Mouse (Mus musculus) stomach, embryonic 14.5 days (tissue): ENCODE data around the gene Dagla. TPM values are rescaled to one million over a fixed set of nuclear protein-coding genes. Genes with fewer than 3 reads are reported as not detected.
A peak's percentile ranks its signal among the peaks of the same experiment; 100 is the strongest.

Experiments
- ATAC-seq: fragments of 200-750 bp; cut with Nextera tagmentation; 2 replicates; pipeline ENCODE4 v1.8.0; 2017; ENCODE audit warnings: low read depth, moderate TSS enrichment; ENCODE audit not compliant: insufficient number of reproducible peaks, insufficient read depth, low FRiP score
- H3K27ac ChIP-seq: fragments of 300-500 bp; sonication (generic); 2 replicates; pipeline ENCODE4 v1.5.1; 2014; ENCODE audit warnings: mild to moderate bottlenecking, low read length, moderate library complexity, mixed read lengths
- H3K27me3 ChIP-seq: fragments of 300-500 bp; sonication (generic); 2 replicates; pipeline ENCODE4 v1.6.1; 2014; ENCODE audit warnings: low read length, control low read depth, mixed read lengths; ENCODE audit not compliant: control insufficient read depth, insufficient read depth
- H3K36me3 ChIP-seq: fragments of 300-500 bp; sonication (generic); 2 replicates; pipeline ENCODE4 v1.6.1; 2014; ENCODE audit warnings: mild to moderate bottlenecking, control low read depth, low read length, moderate library complexity, mixed read lengths; ENCODE audit not compliant: control insufficient read depth, insufficient read depth
- H3K4me1 ChIP-seq: fragments of 300-500 bp; sonication (generic); 2 replicates; pipeline ENCODE4 v1.6.1; 2014; ENCODE audit warnings: low read length, control low read depth, mixed read lengths; ENCODE audit not compliant: control insufficient read depth, insufficient read depth
- H3K4me2 ChIP-seq: fragments of 300-500 bp; sonication (generic); replicated peaks from 2 replicates; pipeline ENCODE4 v1.6.1; 2014; ENCODE audit warnings: low read depth, low read length, control low read depth
- H3K4me3 ChIP-seq: fragments of 300-500 bp; sonication (generic); 2 replicates; pipeline ENCODE4 v1.5.1; 2014; ENCODE audit warnings: low read depth, low read length, control low read depth
- H3K9ac ChIP-seq: fragments of 300-500 bp; sonication (generic); replicated peaks from 2 replicates; pipeline ENCODE4 v1.6.1; 2014; ENCODE audit warnings: low read depth, mild to moderate bottlenecking, control low read depth, low read length, moderate library complexity, mixed read lengths
- H3K9me3 ChIP-seq: fragments of 300-500 bp; sonication (generic); 2 replicates; pipeline ENCODE4 v1.6.1; 2016; ENCODE audit warnings: low read depth, low read length, control low read depth; ENCODE audit not compliant: control insufficient read depth
- whole genome bisulfite sequencing: fragments of 180-500 bp; shearing (Covaris S2); extraction: QIAGEN DNeasy Blood & Tissue Kit; methylation state at CpG from one replicate; pipeline ENCODE4 v1.1.7; 2014; 5-methylcytosine and 5-hydroxymethylcytosine counted together
- polyA plus RNA-seq: library from polyadenylated mRNA; unstranded; fragments of >200 nt; fragmentation: Nextera tagmentation; extraction: Ambion mirVana; gene quantifications from 2 replicates; pipeline ENCODE4 v1.2.1, GENCODE M21; 2014

The Dagla gene
- polyA plus RNA-seq, 1 experiment from 2014 or later, result 2.9 TPM

- Histone ChIP-seq H3K4me2 (no peak overlapping the region), H3K36me3 (no peaks in the 10 kb centered on the region), H3K9me3 (no peaks in the 10 kb centered on the region), H3K27me3 (no peaks in the 10 kb centered on the region), H3K4me1 (peaks cover 25% of the 10 kb centered on the region), H3K9ac (no peak overlapping the region), H3K27ac (no peak overlapping the region), H3K4me3 (no peak overlapping the region)
- ATAC-seq, result no peak
- 66% methylated on average over 14 of the region's 14 CpGs for WGBS
These were observed 23.7 kb downstream of the Dagla start for GRCm38 (mm10) chr19:10280771-10281540.

GRCm38 (mm10) chr19:10279668-10280067, 25.0 kb downstream of the Dagla start:
- no peak overlapping the region for H3K4me2 ChIP-seq
- WGBS, result 81% methylated on average over 9 of the region's 9 CpGs
- H3K4me3 ChIP-seq, result no peak overlapping the region
- H3K27me3 ChIP-seq, result no peaks in the 10 kb centered on the region
- no peak overlapping the region for H3K27ac ChIP-seq
- no peaks in the 10 kb centered on the region for H3K9me3 ChIP-seq
- peaks cover 25% of the 10 kb centered on the region for H3K4me1 ChIP-seq
- no peak overlapping the region for H3K9ac ChIP-seq
- no peak for ATAC-seq
- H3K36me3 ChIP-seq, result no peaks in the 10 kb centered on the region

- Histone ChIP-seq H3K4me2 (no peak overlapping the region), H3K9ac (no peak overlapping the region), H3K36me3 (no peaks in the 10 kb centered on the region), H3K9me3 (no peaks in the 10 kb centered on the region), H3K27ac (peak overlapping the region; percentile 96; the same call in 1 of the 2 replicates), H3K4me1 (peaks cover 32% of the 10 kb centered on the region), H3K27me3 (no peaks in the 10 kb centered on the region), H3K4me3 (no peak overlapping the region)
- no peak for ATAC-seq
- WGBS, result 25% methylated on average over 6 of the region's 6 CpGs
These were observed 25.9 kb downstream of the Dagla start for GRCm38 (mm10) chr19:10278669-10279324.

- no peaks in the 10 kb centered on the region for H3K27me3 ChIP-seq
- no peak overlapping the region for H3K4me3 ChIP-seq
- H3K4me2 ChIP-seq, result peak overlapping the region; percentile 26; the same call in 1 of the 2 replicates
- H3K27ac ChIP-seq, result peak overlapping the region; percentile 96
- H3K9me3 ChIP-seq, result no peaks in the 10 kb centered on the region
- 28% methylated on average over 5 of the region's 5 CpGs for WGBS
- no peaks in the 10 kb centered on the region for H3K36me3 ChIP-seq
- H3K9ac ChIP-seq, result peak overlapping the region; percentile 18; the same call in 1 of the 2 replicates
- peaks cover 41% of the 10 kb centered on the region for H3K4me1 ChIP-seq
- peak; percentile 90 for ATAC-seq
These were observed 26.9 kb downstream of the Dagla start for GRCm38 (mm10) chr19:10277759-10278158.

- 14% methylated on average over 17 of the region's 17 CpGs for WGBS
- Histone ChIP-seq H3K27me3 (no peaks in the 10 kb centered on the region), H3K9ac (peak overlapping the region; percentile 18; the same call in 1 of the 2 replicates), H3K4me2 (peak overlapping the region; percentile 26; the same call in 1 of the 2 replicates), H3K36me3 (no peaks in the 10 kb centered on the region), H3K4me1 (peaks cover 45% of the 10 kb centered on the region), H3K27ac (peak overlapping the region; percentile 96), H3K4me3 (no peak overlapping the region), H3K9me3 (no peaks in the 10 kb centered on the region)
- peak; percentile 48; the same call in 1 of the 2 replicates for ATAC-seq
These were observed 27.3 kb downstream of the Dagla start for GRCm38 (mm10) chr19:10277331-10277730.

GRCm38 (mm10) chr19:10276483-10277144, 28.1 kb downstream of the Dagla start:
- Histone ChIP-seq H3K4me3 (no peak overlapping the region), H3K4me1 (peaks cover 46% of the 10 kb centered on the region), H3K36me3 (no peaks in the 10 kb centered on the region), H3K9ac (no peak overlapping the region), H3K9me3 (no peaks in the 10 kb centered on the region), H3K27ac (peak overlapping the region; percentile 96; the same call in 1 of the 2 replicates), H3K4me2 (no peak overlapping the region), H3K27me3 (no peaks in the 10 kb centered on the region)
- ATAC-seq, result no peak
- 70% methylated on average over 12 of the region's 12 CpGs for WGBS

GRCm38 (mm10) chr19:10274056-10274455, 30.6 kb downstream of the Dagla start:
- Histone ChIP-seq H3K36me3 (no peaks in the 10 kb centered on the region), H3K4me1 (peaks cover 46% of the 10 kb centered on the region), H3K27me3 (no peaks in the 10 kb centered on the region), H3K27ac (no peak overlapping the region), H3K4me3 (no peak overlapping the region), H3K4me2 (no peak overlapping the region), H3K9ac (no peak overlapping the region), H3K9me3 (no peaks in the 10 kb centered on the region)
- ATAC-seq, result no peak
- 49% methylated on average over 5 of the region's 5 CpGs for WGBS

- Histone ChIP-seq H3K4me1 (peaks cover 35% of the 10 kb centered on the region), H3K4me2 (peak overlapping the region; percentile 2; the same call in 1 of the 2 replicates), H3K27me3 (no peaks in the 10 kb centered on the region), H3K4me3 (no peak overlapping the region), H3K36me3 (no peaks in the 10 kb centered on the region), H3K9me3 (no peaks in the 10 kb centered on the region), H3K27ac (peak overlapping the region; percentile 44; the same call in 1 of the 2 replicates), H3K9ac (no peak overlapping the region)
- peak; percentile 42; the same call in 1 of the 2 replicates for ATAC-seq
- 23% methylated on average over 11 of the region's 11 CpGs for WGBS
These were observed 31.9 kb downstream of the Dagla start for GRCm38 (mm10) chr19:10272746-10273145.
